Mouse (Mus musculus) CH12.LX (cell line): ENCODE results near the gene Ccdc158.

Source experiments
- CTCF ChIP-seq, 2 experiments: IDR thresholded peaks in 1 of 2; conservative IDR thresholded peaks in 1 of 2; 2 replicates each; pipeline ENCODE4 v1.5.1; 2011 to 2012; ENCODE audit warnings: low read depth in 2 of 2, low read length in 2 of 2, improper control_type of control experiment in 1 of 2, inconsistent platforms in 1 of 2, mild to moderate bottlenecking in 1 of 2, moderate library complexity in 1 of 2
- EP300 ChIP-seq: IDR thresholded peaks from 2 replicates; pipeline ENCODE4 v1.6.1; 2011; ENCODE audit warnings: low read length, improper control_type of control experiment
- GABPA ChIP-seq: IDR thresholded peaks from 2 replicates; pipeline ENCODE4 v1.6.1; 2012; ENCODE audit warnings: low read depth, low read length, improper control_type of control experiment, inconsistent platforms; ENCODE audit not compliant: insufficient replicate concordance
- MAFK ChIP-seq: IDR thresholded peaks from 2 replicates; pipeline ENCODE4 v1.6.1; 2011; ENCODE audit warnings: low read length, improper control_type of control experiment; ENCODE audit not compliant: insufficient replicate concordance
- NELFE ChIP-seq: IDR thresholded peaks from 2 replicates; pipeline ENCODE4 v1.6.1; 2011; ENCODE audit warnings: low read depth, low read length, improper control_type of control experiment
- NRF1 ChIP-seq: IDR thresholded peaks from 2 replicates; pipeline ENCODE4 v1.6.1; 2014; ENCODE audit warnings: low read depth, mild to moderate bottlenecking, inconsistent platforms, low read length, improper control_type of control experiment, moderate library complexity
- POLR2A ChIP-seq: IDR thresholded peaks from 2 replicates; pipeline ENCODE4 v1.6.1; 2011; ENCODE audit warnings: low read depth, mild to moderate bottlenecking, improper control_type of control experiment, low read length
- SIN3A ChIP-seq: IDR thresholded peaks from 2 replicates; pipeline ENCODE4 v1.6.1; 2012; ENCODE audit warnings: low read length, improper control_type of control experiment, inconsistent platforms
- SMC3 ChIP-seq: IDR thresholded peaks from 2 replicates; pipeline ENCODE4 v1.6.1; 2011; ENCODE audit warnings: low read depth, low read length, improper control_type of control experiment
- USF2 ChIP-seq: conservative IDR thresholded peaks from 2 replicates; pipeline ENCODE4 v1.6.1; 2011; ENCODE audit warnings: low read depth, low read length, improper control_type of control experiment
- ZNF384 ChIP-seq: IDR thresholded peaks from 2 replicates; pipeline ENCODE4 v1.6.1; 2012; ENCODE audit warnings: low read depth, low read length, improper control_type of control experiment, inconsistent platforms

DNA sequence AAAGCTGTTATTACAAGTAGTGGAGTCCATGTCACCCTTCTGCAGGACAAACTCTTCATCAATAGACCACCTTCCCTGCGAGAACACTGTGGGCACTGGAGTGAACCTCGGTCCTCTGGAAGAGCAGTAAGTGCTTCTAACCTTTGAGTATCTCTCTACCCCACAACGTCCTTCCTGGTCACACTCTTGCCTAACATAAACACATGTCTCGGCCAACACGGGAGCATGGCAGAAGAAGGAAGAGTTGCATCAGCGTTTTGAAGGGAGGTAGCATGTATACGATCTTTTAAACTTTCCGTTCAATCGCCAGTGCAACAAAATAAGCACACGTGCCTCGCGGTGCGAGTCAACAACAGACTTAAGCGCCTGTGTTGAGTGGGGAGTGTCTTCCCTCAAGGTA is 95.5 kb downstream of the Ccdc158 start:
- TF ChIP-seq POLR2A = no peak
- no peak for TF ChIP-seq GABPA
- no peak for TF ChIP-seq NRF1
- no peak for TF ChIP-seq NELFE
- TF ChIP-seq SMC3 = no peak
- TF ChIP-seq EP300 = no peak
- TF ChIP-seq USF2 = no peak
- TF ChIP-seq ZNF384 = no peak
- no peak for TF ChIP-seq CTCF (conservative IDR thresholded peaks at IDR 0.05 in 1 of 2, IDR thresholded peaks at IDR 0.05 in 1 of 2; ENCODE audit: low read depth in 2 of 2, low read length in 2 of 2)
- TF ChIP-seq SIN3A = no peak
- TF ChIP-seq MAFK = no peak
